Mouse (Mus musculus) adrenal gland, postnatal 25 days (tissue): ENCODE measurements around the gene Abca1. TPM values are rescaled to one million over a fixed set of nuclear protein-coding genes. Genes with fewer than 3 reads are reported as not detected.

Experiments
- DNase-seq: peaks from one replicate; pipeline ENCODE4 v3.0.0; 2021; ENCODE audit warnings: mixed read lengths
- total RNA-seq: library from RNA; stranded (reverse); gene quantifications from 2 replicates; pipeline ENCODE4 v1.2.3, GENCODE M21; 2021

The Abca1 gene
- total RNA-seq, 1 experiment from 2014 or later: 165 TPM

- DNase-seq: no peak
Measured at GRCm38 (mm10) chr4:53009183-53009582, 150.5 kb downstream of the Abca1 start.

- DNase-seq: no peak
Measured at GRCm38 (mm10) chr4:53000154-53000553, 159.5 kb downstream of the Abca1 start.

DNA sequence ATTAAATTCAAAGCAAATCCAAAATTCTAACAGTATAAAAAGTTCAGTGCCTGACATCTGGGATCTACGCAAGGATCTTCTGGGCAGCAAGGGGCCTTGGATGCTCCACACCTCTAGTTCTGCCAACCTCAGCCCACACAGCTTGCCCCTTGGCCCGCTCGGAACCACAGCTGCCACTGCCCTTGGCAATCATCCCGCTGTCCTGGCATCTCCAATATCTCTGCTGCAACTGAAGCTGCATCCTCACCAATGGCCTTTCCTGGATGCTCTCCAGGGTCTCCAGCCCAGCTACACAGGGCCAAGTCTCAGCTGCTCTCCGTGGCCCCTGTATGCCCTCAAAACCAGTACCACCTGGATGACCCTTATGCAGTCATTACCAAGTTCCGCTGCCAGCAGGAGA lies 160.2 kb downstream of the Abca1 start:
- DNase-seq: peak; percentile 6

DNA sequence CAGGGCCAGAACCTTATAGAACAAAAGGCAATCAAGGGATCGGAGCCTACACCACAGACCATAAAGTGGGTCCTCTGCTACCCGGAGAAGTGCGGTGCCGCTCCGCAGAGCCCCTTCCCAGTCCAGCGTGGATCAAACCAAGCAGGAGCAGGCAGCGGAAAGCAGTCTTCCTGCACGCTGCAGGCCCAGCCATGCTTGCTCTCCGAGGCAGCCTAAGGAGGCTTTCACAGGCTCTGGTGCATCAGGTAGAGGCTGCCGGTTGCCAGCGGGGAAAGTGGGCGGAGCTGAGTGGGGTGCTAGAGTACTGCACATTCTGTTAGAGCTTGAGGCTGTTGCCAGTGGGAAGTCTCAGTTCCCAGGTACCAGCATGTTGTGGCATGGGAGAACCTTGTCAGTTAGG lies 170.4 kb downstream of the Abca1 start, which contains the start of gene Nipsnap3a:
Nipsnap3a (plus strand) TSS at position 25 of the 400 bp plus-strand sequence.
- peak; percentile 2 for DNase-seq

- DNase-seq: no peak
Measured at GRCm38 (mm10) chr4:52986266-52986665, 173.4 kb downstream of the Abca1 start.

DNA sequence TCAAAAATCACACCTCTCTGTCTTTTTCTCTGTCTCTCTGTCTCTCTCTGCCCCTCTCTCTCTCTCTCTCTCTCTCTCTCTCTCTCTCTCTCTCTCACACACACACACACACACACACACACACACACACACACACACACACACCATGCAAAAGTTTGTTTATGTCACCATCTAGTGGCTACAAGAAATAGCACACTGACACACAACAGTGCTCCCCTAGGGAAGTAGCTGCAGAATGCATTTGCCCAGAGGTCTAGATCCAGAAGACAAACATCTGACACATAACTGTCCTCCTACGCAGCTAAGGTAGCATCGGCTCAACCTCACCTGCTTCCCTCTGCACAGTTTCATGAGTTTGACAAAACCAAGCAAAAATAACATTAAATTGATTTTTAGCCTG lies 174.5 kb downstream of the Abca1 start:
- DNase-seq: no peak

Other genes with a start within 250 kb of the Abca1 start
- gene Olfr272, start 240.7 kb downstream of the Abca1 start, total RNA-seq: not detected in 2 replicates
- gene Olfr270, start 195.3 kb downstream of the Abca1 start, total RNA-seq: not detected in 2 replicates
- not detected in 2 replicates for gene Nipsnap3a, start 170.6 kb downstream of the Abca1 start, total RNA-seq
- 46.5 and 46.8 TPM in 2 replicates for gene Nipsnap3b, start 148.0 kb downstream of the Abca1 start, total RNA-seq